Mouse (Mus musculus) adrenal gland, adult 18-20 months (tissue): ENCODE data around the gene Cd19. TPM values are rescaled to one million over a fixed set of nuclear protein-coding genes. Genes with fewer than 3 reads are reported as not detected.

Source experiments
- DNase-seq, 2 experiments: peaks; one replicate each; pipeline ENCODE4 v3.0.0; 2021 to 2022; ENCODE audit warnings: low spot score in 2 of 2
- long read RNA-seq, 2 experiments: library from polyadenylated mRNA; stranded (forward); transcript quantifications; one replicate each; pipeline ENCODE4 v2.0.0; 2021
- total RNA-seq, 2 experiments: library from RNA; stranded (reverse); gene quantifications; 1 replicate in 1 of 2; 2 replicates in 1 of 2; pipeline ENCODE4 v1.2.3; 2021

Cd19 gene
- under 1 TPM; 0.19 to 0.50 TPM for total RNA-seq
- long read RNA-seq, experiment 1, partial matches to known transcripts, result 1 of 1 reads
- long read RNA-seq, experiment 1, other reads (novel, unspliced or antisense), result 0 of 1 reads
- long read RNA-seq, experiment 2, result 0 reads

GRCm38 (mm10) chr7:126414725-126415124 is at the start of gene Cd19:
Cd19 (minus strand) TSS chr7:126414889.
- DNase-seq, result no peak

- DNase-seq, result no peak
These were observed 49.4 kb upstream of the Cd19 start for GRCm38 (mm10) chr7:126464121-126464520.

GRCm38 (mm10) chr7:126463547-126463946 is 48.9 kb upstream of the Cd19 start:
- DNase-seq, result no peak

GRCm38 (mm10) chr7:126463004-126463403 is 48.3 kb upstream of the Cd19 start, which contains the start of gene Atp2a1:
Atp2a1 (minus strand) TSS chr7:126463108.
- DNase-seq, result no peak

GRCm38 (mm10) chr7:126461626-126462025 is 46.9 kb upstream of the Cd19 start:
- no peak for DNase-seq

- no peak for DNase-seq
These were observed 46.1 kb upstream of the Cd19 start for GRCm38 (mm10) chr7:126460623-126461399.

- no peak for DNase-seq
These were observed 44.3 kb upstream of the Cd19 start for GRCm38 (mm10) chr7:126458844-126459618.

GRCm38 (mm10) chr7:126458225-126458624 is 43.5 kb upstream of the Cd19 start:
- DNase-seq, result no peak

GRCm38 (mm10) chr7:126456382-126457266 is 41.9 kb upstream of the Cd19 start:
- DNase-seq, result no peak

GRCm38 (mm10) chr7:126455242-126455641 is 40.6 kb upstream of the Cd19 start:
- no peak for DNase-seq

GRCm38 (mm10) chr7:126453861-126454260 is 39.2 kb upstream of the Cd19 start:
- no peak for DNase-seq

- DNase-seq, result no peak
These were observed 37.6 kb upstream of the Cd19 start for GRCm38 (mm10) chr7:126452244-126452643.

- DNase-seq, result no peak
These were observed 36.0 kb upstream of the Cd19 start for GRCm38 (mm10) chr7:126450641-126451040.

- DNase-seq, result no peak
These were observed 35.3 kb upstream of the Cd19 start for GRCm38 (mm10) chr7:126449991-126450390.

- DNase-seq, result no peak
These were observed 33.8 kb upstream of the Cd19 start for GRCm38 (mm10) chr7:126448481-126448880.

- DNase-seq, result no peak
These were observed 31.5 kb upstream of the Cd19 start for GRCm38 (mm10) chr7:126446217-126446616.

- DNase-seq, result no peak
These were observed 30.6 kb upstream of the Cd19 start for GRCm38 (mm10) chr7:126445104-126445815.

- DNase-seq, result no peak
These were observed 29.8 kb upstream of the Cd19 start for GRCm38 (mm10) chr7:126444536-126444935.

GRCm38 (mm10) chr7:126443997-126444396 is 29.3 kb upstream of the Cd19 start:
- no peak for DNase-seq

GRCm38 (mm10) chr7:126440134-126440533 is 25.4 kb upstream of the Cd19 start:
- no peak for DNase-seq
